Mouse (Mus musculus): ENCODE measurements around the gene Hist1h3a.

Gene Hist1h3a

DNA sequence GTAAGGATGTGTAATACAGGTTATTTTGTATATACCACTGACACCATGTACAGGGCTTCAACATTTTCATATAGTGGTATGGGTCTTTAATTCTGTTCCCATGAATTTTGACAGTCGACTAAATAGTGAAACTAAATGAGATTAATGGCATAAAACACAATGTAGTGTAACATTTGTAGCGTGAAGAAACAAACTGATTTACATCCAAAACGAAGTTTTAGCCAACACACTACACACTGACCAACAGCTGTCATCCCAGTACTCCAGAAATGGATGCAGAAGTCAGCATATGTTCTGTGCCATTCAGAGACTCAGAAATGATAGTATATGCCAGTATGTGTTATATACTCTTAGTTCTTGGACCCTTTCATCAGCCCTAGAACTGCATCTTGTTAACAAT is 4.3 kb downstream of the Hist1h3a start:
- DNase-seq = no peak

DNA sequence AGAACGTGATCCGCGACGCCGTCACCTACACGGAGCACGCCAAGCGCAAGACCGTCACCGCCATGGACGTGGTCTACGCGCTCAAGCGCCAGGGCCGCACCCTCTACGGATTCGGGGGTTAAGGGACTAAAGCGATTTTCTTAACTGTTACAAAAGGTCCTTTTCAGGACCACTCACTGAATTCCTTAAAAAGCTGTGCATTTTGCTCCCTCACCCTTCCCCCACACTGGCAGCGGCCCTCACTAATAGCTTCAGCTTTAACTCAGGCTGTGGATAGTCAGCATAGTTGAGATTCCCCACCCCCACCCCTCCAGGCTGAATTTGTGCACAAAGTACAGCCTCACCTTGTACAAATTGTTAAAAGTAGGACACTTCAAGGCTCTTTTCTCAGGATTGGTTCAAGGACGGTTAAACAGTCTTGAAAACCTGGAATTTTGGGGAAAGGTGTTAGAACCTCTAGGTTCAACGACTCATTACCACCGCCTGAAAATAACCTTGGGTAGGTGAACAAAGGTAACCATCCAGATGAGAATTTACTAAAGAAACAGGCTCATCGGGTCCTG is 4.9 kb downstream of the Hist1h3a start:
- DNase-seq = no peak

DNA sequence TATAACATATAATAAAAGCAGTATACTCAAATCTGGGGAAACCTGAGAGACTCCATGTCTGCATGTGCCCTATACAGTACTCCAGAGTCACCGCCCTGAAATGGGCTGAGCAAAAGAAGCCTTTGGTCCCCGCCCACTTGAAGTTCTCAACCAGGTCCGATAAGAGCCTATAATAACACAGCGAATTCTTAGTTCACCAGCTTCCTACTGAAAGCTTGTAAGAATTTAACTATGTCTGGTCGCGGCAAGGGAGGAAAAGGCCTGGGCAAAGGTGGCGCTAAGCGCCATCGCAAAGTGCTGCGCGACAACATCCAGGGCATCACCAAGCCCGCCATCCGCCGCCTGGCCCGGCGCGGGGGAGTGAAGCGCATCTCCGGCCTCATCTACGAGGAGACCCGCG is 5.4 kb downstream of the Hist1h3a start, which contains the start of gene Hist1h4b:
Gene Hist1h4b (plus strand): TSS at position 224 of the 400 bp plus-strand sequence.
- peak; percentile 93 for DNase-seq

DNA sequence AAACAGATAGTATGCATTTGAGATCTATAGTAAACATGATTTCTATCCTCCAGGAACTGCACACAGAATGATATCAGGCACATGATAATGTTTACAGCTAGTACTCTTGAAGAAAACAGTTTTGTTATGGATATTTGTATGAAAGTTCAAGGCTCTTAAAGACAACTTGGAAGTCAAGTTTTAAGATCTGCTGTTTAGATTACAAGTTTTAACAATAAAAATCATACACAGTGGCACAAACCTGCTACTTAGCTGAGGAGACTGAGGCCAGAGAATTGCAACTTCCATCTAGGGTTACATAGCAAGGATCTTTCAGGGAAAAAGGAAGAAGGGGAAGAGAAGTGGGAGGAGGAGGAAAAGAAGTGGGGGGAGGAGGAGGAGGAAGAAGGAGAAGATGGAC is 7.2 kb downstream of the Hist1h3a start:
- DNase-seq = no peak

DNA sequence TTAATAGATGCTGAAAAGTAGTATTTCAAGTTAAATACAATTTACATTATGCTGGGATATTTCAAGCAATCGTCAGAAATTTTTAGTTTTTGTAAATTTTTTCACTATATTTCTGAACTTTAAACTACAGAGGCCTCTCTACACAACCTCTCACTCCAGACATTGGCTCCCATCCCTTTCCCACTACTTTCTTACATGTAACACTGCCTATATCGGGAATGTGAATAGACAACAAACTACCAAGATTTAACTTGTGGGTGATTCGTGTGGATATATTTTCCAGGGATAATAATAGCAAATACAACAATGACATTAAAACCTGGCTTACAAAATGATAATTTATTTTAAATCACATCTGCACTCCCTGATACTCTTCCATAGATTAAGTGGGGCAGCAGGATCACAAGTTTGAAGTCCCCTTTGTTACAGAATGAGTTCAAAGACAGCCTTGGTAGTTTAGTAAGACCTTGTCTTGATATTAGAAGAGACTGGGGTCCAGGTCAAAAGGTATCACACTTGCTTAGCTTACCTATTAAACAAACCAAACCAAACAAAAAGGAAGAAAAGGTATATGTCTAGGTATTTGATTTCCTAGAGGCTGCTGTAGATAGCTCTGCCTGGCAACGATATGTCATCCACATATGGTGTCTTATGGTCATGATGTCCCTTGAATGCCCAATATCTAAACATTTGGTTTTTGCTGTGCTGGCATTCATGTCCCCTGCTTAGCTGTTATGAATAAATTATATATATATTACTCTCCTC is 8.7 kb downstream of the Hist1h3a start:
- DNase-seq = no peak

DNA sequence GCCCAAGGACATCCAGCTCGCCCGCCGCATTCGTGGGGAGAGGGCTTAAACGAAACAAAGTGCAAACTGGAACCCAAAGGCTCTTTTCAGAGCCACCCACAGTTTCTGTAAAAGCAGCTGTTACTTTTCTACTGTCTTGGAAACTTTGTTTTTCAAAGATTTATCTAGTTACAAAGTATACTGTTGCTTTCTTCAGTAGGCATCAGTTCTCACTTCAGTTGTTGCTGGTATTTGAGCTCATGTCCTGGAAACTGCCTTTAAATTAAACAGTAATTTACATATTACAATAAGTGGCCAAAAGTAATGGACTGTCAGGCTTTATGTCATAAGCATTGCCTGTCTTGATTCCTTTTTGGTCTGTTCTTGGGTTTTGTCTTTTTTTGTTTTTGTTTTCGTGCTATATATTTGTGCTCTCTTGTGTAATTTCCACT is 9.4 kb downstream of the Hist1h3a start:
- no peak for DNase-seq

DNA sequence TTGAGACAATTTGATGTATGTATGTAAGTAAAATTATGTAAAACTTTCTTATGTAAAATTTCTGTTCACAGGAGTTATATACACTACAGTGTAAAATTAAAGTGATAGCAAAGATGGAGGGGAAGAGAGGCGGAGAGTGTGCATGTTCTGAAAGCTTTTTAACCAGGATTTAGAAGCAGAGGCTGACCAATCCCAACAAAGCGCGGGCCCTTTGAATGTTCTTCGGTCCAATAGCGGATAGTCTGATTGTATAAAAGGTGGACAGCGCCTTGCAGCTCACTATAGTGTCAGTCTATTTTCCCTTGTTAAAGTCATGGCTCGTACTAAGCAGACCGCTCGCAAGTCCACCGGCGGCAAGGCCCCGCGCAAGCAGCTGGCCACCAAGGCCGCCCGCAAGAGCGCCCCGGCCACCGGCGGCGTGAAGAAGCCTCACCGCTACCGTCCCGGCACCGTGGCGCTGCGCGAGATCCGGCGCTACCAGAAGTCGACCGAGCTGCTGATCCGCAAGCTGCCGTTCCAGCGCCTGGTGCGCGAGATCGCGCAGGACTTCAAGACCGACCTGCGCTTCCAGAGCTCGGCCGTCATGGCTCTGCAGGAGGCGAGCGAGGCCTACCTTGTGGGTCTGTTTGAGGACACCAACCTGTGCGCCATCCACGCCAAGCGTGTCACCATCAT is 10.0 kb downstream of the Hist1h3a start, which contains the start of gene Hist1h3b:
Gene Hist1h3b (plus strand): TSS at position 201 of the 675 bp plus-strand sequence.
- peak; percentile 92 for DNase-seq

DNA sequence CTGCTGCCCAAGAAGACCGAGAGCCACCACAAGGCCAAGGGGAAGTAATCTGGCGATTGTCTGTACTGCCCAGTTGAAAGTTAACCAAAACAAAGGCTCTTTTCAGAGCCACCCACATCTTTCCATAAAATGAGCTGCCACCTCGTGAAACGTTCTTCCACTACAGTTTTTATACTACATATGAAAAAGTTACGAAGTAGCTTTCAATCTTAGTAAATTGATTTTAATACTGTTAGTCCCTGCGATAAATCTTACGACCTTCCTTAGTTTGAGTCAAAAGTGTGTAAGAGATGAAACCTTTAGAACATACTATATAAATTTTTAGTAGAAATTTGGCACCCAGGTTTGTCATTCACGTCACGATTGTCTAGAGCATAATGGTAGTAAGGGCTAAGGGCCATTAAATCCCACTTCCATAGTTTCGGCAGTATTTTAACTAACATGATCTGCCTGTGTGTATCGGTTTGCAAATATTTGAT is 10.7 kb downstream of the Hist1h3a start:
- DNase-seq = no peak

DNA sequence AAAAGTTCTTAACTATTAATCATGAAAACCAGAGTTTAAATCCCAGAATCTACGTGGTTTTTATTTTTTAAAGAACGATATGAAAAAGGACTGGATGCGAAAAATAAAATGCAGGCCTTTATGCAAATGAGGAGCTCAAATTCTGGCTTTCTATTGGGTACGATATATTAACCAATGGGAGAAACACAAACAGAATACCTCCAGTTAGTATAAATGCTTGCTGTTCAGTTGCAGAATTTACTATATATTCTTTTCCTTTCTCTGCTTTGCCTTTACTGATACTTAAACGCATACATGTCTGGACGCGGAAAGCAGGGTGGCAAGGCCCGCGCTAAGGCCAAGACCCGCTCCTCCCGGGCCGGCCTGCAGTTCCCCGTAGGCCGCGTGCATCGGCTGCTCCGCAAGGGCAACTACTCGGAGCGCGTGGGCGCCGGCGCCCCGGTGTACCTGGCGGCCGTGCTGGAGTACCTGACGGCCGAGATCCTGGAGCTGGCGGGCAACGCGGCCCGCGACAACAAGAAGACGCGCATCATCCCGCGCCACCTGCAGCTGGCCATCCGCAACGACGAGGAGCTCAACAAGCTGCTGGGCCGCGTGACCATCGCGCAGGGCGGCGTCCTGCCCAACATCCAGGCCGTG is 11.2 kb downstream of the Hist1h3a start, which contains the start of gene Hist1h2ab:
Gene Hist1h2ab (plus strand): TSS at position 288 of the 639 bp plus-strand sequence.
- peak; percentile 39 for DNase-seq

DNA sequence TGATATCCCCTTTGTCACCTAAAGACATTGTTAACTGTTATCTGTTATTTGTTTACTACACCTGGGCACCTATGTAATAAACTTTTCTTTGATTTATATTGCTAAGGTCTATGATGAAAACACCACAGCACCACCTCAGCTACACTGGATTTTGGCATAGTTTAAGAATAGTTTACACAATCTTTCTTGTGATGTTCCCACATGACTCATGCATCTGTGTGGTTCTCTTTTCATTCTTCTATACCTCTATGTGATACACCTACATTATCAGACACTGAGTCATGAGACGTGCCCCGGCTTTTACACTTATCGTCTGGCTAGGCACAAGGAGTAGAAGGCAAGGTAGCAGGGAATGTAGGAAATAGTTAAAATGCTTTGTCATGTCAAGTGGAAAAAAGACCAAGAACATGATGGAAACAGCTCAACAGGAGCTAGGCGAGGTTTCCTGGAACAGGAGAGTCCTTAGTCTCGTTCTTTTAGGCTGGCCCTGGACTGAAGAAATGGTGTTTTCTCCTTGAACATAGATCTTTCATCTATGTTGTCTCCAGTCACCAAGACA is 12.5 kb downstream of the Hist1h3a start:
- no peak for DNase-seq

DNA sequence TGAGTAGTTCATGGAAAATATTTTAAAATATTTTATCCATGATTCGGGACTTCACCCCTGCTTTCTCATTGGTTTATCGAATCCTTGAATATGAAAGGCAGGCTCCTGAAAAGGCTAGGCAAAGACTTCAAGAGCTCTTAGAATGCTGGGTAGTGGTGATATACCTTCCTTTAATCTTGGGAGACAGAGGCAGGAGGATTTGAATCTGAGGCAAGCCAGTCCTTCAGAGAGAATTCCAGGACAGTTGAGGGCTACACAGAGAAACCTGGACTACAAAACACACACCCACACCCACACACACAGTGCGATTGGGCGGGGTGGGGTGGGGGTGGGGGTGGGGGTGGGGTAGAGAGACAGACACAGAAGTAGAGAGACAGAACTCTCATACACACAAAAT is 14.3 kb downstream of the Hist1h3a start:
- no peak for DNase-seq

DNA sequence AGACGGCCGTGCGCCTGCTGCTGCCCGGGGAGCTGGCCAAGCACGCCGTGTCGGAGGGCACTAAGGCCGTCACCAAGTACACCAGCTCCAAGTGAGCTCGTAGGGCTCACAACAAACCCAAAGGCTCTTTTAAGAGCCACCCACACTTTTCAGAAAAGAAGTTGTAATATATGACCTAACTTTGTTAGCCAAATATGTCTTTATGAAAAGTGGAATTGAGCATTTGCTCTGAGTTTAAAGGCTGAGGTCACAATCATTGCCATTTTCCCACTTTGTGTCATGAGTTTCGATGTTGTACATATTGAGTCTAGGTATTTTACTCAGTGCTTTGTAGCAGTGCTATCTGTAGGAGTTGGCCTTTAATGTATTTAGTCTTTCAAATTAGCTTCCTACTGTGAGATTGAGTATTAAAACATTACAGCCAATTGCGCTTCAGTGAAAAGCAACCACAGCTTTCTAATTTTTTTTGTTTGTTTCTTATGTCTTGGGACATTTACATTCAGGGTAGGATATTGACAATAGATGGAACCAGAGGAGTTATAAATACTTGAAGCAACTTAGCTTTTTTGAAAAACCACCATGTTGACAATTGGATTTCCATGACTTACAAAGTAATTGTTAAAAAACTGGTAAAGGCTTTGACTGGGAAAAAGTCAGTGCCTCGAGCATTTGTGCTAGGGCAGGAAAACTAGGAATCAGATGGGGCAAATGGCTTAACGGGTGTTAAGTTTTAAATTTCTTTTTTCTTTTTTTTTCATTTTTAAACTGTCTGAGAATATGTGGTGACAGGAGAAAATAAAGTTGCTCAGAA is 14.9 kb downstream of the Hist1h3a start:
- no peak for DNase-seq

DNA sequence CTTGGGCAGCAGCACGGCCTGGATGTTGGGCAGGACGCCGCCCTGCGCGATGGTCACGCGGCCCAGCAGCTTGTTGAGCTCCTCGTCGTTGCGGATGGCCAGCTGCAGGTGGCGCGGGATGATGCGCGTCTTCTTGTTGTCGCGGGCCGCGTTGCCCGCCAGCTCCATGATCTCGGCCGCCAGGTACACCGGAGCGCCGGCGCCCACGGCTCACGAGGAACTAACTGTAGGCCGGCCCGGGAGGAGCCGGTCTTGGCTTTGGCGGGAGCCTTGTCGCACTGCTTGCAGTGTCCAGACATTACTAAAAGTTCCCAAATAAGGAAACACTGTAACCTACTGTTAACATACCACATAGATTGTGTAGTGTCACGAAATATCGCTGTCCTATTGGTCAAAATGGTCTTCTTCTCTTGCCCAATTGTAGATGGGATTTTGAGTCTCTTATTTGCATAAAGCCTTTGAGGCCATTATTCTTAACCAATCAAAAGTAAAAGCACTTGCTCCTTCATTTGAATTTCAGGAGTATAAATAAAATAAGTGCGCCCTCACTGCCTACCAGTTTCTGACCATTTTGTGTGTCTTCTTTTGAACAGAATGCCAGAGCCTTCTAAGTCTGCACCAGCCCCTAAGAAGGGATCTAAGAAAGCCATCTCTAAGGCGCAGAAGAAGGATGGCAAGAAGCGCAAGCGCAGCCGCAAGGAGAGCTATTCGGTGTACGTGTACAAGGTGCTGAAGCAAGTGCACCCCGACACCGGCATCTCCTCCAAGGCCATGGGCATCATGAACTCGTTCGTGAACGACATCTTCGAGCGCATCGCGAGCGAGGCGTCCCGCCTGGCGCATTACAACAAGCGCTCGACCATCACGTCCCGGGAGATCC is 15.7 kb downstream of the Hist1h3a start, which contains the start of gene Hist1h2bb:
Gene Hist1h2bb (plus strand): TSS at position 534 of the 880 bp plus-strand sequence.
- DNase-seq = peak; percentile 75

DNA sequence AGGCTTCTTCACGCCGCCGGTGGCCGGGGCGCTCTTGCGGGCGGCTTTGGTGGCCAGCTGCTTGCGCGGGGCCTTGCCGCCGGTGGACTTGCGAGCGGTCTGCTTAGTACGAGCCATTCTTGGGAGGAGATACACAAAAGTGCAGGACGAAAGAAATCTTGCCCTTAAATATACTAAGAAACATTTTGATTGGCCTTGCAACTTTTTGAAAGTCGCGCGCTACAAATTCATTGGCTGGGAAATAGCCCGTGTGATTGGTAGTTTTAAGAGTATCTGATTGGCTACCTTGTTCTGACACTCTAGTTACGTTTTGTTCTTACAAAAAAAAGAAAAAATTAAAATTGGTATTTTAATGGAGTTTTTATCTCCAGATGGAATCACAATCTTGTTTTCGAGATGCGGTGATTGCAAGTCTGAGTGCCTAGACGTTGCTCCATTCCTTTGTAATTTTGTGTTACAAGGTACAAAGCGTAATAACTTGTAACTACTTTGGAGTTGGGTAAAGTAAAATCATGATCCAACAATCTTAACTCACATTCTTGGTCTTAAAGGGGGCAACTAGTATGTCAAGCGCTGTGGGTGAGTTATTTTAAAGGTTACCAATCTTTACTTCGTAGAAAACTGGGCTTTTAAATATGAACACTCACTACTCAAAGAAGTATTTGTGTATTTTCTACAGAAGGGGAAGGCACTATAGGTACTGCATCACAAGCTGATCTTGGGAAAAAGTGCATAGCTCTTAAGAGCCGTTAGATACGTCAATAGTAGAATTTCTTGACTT is 16.6 kb downstream of the Hist1h3a start, which contains the start of gene Hist1h3c:
Gene Hist1h3c (minus strand): TSS at position 222 of the 781 bp plus-strand sequence.
- DNase-seq = peak; percentile 91

DNA sequence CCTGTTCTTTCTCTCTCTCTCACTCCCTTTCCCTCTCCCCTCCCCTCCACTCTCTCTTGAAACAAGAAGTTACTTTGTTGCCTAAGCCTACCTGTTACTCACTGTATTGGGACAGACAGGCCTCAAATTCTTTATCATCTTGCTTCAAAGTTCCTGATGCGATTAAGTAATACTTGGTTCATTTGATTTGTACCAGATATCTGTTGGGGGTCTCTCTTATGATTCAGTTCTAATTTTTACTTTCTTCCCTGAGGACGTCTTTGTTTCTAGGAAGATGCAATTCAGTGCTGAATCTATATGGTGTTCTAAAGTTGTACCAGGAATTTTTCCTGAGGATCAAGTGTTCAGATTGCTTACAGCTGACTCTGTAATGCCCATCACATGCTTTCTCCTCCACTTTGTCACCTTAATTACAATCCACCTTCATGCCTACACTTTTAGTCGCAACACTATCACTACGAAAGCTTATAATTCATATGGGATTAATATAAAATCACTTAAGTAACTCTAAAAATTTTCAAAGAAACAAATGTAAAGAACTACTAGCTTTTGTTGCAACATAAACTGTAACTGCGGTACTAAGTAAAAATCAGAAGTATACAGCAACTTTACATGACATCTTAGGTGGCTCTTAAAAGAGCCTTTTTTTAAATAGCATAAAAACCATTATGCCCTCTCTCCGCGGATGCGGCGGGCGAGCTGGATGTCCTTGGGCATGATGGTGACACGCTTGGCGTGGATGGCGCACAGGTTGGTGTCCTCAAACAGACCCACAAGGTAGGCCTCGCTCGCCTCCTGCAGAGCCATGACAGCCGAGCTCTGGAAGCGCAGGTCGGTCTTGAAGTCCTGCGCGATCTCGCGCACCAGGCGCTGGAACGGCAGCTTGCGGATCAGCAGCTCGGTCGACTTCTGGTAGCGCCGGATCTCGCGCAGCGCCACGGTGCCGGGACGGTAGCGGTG is 17.5 kb downstream of the Hist1h3a start:
- DNase-seq = no peak

DNA sequence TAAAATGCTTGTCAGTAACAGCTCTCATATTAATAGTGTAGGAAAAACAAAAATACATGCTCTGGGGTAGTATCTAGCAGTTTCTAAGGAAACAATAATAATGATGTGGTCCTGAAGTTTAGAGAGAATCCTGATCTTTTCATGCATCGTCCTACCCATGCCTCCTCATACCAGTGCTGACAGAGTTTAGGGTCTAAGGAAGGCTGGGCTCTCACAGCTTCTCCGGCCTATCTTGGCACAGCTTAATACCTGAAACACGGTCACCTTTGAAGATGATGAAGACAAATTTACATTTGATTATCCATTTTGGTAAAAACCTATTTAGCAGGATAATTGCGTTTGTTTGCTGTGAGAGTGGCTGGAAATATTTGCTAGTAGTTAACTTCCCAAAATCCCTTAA is 18.2 kb downstream of the Hist1h3a start:
- no peak for DNase-seq

DNA sequence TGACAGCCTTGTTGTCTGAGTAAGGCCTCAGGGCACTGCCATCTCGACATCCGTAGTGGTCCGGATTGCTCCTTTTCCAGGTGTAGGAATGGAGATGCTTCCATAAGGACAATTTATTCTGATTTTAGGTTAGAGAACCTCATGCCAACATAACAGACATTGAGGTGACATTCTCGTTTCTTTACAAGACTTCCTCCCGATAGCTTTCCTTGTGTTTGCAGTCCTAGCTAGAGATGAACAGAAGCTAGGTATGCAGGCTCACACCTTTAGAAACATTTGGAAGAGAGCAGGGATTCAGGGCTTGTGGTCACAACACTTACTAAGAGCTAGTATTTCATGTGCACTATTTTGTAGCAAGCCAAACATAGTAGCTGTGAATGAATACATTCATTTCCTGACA is 19.0 kb downstream of the Hist1h3a start:
- no peak for DNase-seq

DNA sequence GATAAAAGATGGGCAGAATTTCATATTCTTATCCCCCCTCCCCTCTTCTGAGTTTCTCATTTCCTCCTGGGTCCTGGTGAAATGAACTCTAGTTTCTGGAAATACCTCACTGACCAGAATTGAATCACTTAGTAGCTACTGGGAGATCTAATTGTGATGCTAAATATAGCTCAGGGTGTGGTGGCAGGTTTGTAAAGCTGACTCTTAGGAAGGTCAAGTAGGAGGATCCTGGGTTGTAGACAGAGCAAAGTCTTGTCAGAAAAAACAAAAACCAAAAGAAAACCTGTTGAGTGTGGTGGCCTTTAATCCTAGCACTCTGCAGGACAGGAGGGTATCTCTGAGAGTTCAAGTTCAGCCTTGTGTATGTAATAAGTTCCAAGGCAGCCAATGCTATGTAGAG is 20.2 kb downstream of the Hist1h3a start:
- no peak for DNase-seq

DNA sequence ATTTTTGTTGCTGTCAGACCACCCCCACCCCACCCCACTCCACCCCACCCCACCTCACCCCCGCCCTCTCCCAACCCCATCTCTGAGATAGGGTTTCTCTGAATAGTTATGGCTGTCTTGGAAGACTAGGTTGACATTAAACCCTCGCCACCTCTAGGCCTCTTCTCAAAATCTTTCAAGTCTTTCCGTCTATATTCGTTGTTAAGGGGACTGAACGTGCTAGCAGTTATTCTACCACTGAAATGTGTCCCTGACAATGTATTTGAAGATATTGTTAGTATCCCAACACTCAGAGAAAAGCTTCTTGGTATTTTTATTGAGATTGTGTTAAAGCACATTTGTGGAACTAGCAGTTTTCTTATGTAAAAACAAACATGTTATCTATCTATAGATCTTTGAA is 21.3 kb downstream of the Hist1h3a start:
- DNase-seq = no peak

All from kidney, postnatal 14 days (tissue).